Mouse (Mus musculus) liver, embryonic 14.5 days (tissue): ENCODE measurements around the gene Eif4e2.

Source experiments
- CTCF ChIP-seq: IDR thresholded peaks from 2 replicates; pipeline ENCODE4 v1.5.1; 2016; ENCODE audit warnings: antibody characterized with exemption, low read depth, control low read depth
- EP300 ChIP-seq: IDR thresholded peaks from 2 replicates; pipeline ENCODE4 v1.6.1; 2016; ENCODE audit warnings: antibody characterized with exemption, low read depth

DNA sequence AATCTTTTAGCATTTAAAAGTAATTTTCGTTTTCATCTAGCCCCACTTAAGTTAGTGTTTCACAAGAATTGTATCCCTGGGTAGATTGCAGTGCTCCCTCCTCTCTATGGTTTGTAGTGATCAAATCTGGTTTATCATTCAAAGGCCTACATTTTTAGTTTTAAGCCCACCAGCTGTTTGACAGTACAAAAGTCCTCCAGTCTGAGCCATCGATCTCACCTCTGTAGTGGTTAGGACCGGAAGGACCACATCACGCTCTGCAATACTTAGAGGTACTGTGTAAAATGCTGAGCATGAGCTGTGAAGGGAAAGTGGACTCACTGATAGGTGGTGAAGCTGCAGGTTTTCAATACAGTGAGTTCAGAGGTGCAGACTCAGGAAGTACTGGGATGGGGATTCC lies 1.0 kb downstream of the Eif4e2 start:
- TF ChIP-seq CTCF: no peak
- no peak for TF ChIP-seq EP300
